ENCODE assay signal across 19 mouse cellular contexts in genomic region chr3:144433039-144433438, GRCm38 (mm10).
A peak's percentile ranks its signal among the peaks of the same experiment; 100 is the strongest.
DNase-seq lines count a peak whose midpoint lies in the region; ATAC-seq and TF ChIP-seq lines count a peak whose summit lies in the region.
"Had no signal": no experiment of that assay in that cellular context is flagged by ENCODE, and none has a peak within 500 bp of the region (broad histone marks: within the 10 kb centered on the region; RNA-seq: fewer than 3 reads in every experiment).

No protein-coding gene starts in this region.

- peaks cover 9 to 52% of the 10 kb centered on the region in 2 experiments for H3K36me3 ChIP-seq in CH12.LX (replicated peaks in 1 of 2; ENCODE audit: control insufficient read depth in 1 of 2, insufficient read depth in 1 of 2, low read length in 1 of 2)

- H3K4me2 ChIP-seq in CH12.LX (ENCODE audit: insufficient read depth, low read depth, poor library complexity, severe bottlenecking): no peak overlapping the region
- H3K4me2 ChIP-seq: embryonic facial prominence, embryonic 12.5 days; forebrain, embryonic 13.5 days; forebrain, embryonic 15.5 days had no signal

- H3K27me3 ChIP-seq in CH12.LX (replicated peaks): no peaks in the 10 kb centered on the region
- H3K27me3 ChIP-seq: embryonic facial prominence, embryonic 12.5 days; forebrain, embryonic 13.5 days; forebrain, embryonic 15.5 days; Patski had no signal

- H3K9ac ChIP-seq in CH12.LX (ENCODE audit: insufficient read depth, low read depth): no peak overlapping the region
- H3K9ac ChIP-seq: embryonic facial prominence, embryonic 12.5 days; forebrain, embryonic 13.5 days; forebrain, embryonic 15.5 days; forebrain, postnatal 0 days had no signal

- no peak for TF ChIP-seq CTCF in CH12.LX (conservative IDR thresholded peaks at IDR 0.05 in 1 of 2, IDR thresholded peaks at IDR 0.05 in 1 of 2; ENCODE audit: low read depth in 2 of 2, low read length in 2 of 2)

- peak; percentile 33 for DNase-seq in heart, adult 11 months
- DNase-seq in heart, postnatal 4 days: no peak
- peak; percentile 29 for DNase-seq in CH12.LX (ENCODE audit: extremely low read depth)
- no peak for DNase-seq in adipocyte (ENCODE audit: low spot score)
- DNase-seq: adrenal gland, postnatal 25 days; B cell, adult 2 months; cerebellum, adult 11 months; cerebellum, adult 18-20 months; cerebellum, adult 8-10 months; cerebellum, adult 9-11 months; cerebellum, postnatal 14 days; cerebellum, postnatal 36 days; forebrain, postnatal 0 days had no signal

- in situ Hi-C loops in CH12.LX (cut with MboI; ENCODE audit: low pct_ligation_motif_present, low pct_unique_long_range_greater_than_20kb, low sequenced_read_pairs): no loop called here

- H3K79me2 ChIP-seq in CH12.LX (replicated peaks; ENCODE audit: control insufficient read depth, extremely low read depth, insufficient read depth, poor library complexity, severe bottlenecking): no peaks in the 10 kb centered on the region

- ATAC-seq in common myeloid progenitor, adult 5-6 weeks (replicated peaks; ENCODE audit: low read depth, poor library complexity, severe bottlenecking): 0 out of 2 replicates have a peak, but pooled peaks have one; percentile 28
- ATAC-seq: forebrain, embryonic 13.5 days; forebrain, embryonic 15.5 days; forebrain, postnatal 0 days; Patski had no signal

- peak overlapping the region in 1 of 3 experiments; percentile 37 for H3K4me3 ChIP-seq in CH12.LX (replicated peaks in 1 of 3; ENCODE audit: low read depth in 2 of 3, low read length in 2 of 3, poor library complexity in 1 of 3)
- H3K4me3 ChIP-seq: embryonic facial prominence, embryonic 10.5 days; embryonic facial prominence, embryonic 12.5 days; forebrain, embryonic 13.5 days; forebrain, embryonic 15.5 days had no signal

- H3K9me3 ChIP-seq in CH12.LX (replicated peaks; ENCODE audit: low read length): no peaks in the 10 kb centered on the region
- H3K9me3 ChIP-seq: embryonic facial prominence, embryonic 10.5 days; embryonic facial prominence, embryonic 12.5 days; forebrain, embryonic 13.5 days; forebrain, embryonic 15.5 days had no signal

- TF ChIP-seq POLR2A in CH12.LX (IDR thresholded peaks at IDR 0.05; ENCODE audit: low read depth, low read length): no peak

- no peak for TF ChIP-seq RAD21 in CH12.LX (IDR thresholded peaks at IDR 0.05; ENCODE audit: low read depth, low read length)

- no peak overlapping the region for H3K27ac ChIP-seq in CH12.LX (ENCODE audit: insufficient read depth, low read depth)
- H3K27ac ChIP-seq: embryonic facial prominence, embryonic 10.5 days; embryonic facial prominence, embryonic 12.5 days; forebrain, embryonic 13.5 days; forebrain, embryonic 15.5 days had no signal

- TF ChIP-seq EP300 in CH12.LX (IDR thresholded peaks at IDR 0.05; ENCODE audit: low read length): no peak

- dilution Hi-C loops in CH12.LX (cut with MboI; ENCODE audit: extremely low pct_ligation_motif_present, extremely low pct_unique_long_range_greater_than_20kb, low sequenced_read_pairs): no loop called here

- H3K4me1 ChIP-seq in CH12.LX (ENCODE audit: control insufficient read depth in 1 of 2, insufficient read depth in 2 of 2): peaks cover 7 to 20% of the 10 kb centered on the region in 2 experiments
- H3K4me1 ChIP-seq: embryonic facial prominence, embryonic 12.5 days; forebrain, embryonic 13.5 days; forebrain, embryonic 15.5 days had no signal

TF ChIP-seq in CH12.LX, 34 proteins besides CTCF, POLR2A, EP300 and RAD21:
- TF ChIP-seq JUND (conservative IDR thresholded peaks at IDR 0.05; ENCODE audit: low read depth, low read length) (no peak), BHLHE40 (IDR thresholded peaks at IDR 0.05; ENCODE audit: low read depth, low read length) (peak; percentile 53)

Comparison
In these comparisons a context has a peak if more than half of its experiments do, and no peak if none do; other contexts are left out.
1. DNase-seq: peak in heart, adult 11 months (single experiment) and CH12.LX (single experiment); none in heart, postnatal 4 days (single experiment) and adipocyte (single experiment).